In the genomic region with DNA sequence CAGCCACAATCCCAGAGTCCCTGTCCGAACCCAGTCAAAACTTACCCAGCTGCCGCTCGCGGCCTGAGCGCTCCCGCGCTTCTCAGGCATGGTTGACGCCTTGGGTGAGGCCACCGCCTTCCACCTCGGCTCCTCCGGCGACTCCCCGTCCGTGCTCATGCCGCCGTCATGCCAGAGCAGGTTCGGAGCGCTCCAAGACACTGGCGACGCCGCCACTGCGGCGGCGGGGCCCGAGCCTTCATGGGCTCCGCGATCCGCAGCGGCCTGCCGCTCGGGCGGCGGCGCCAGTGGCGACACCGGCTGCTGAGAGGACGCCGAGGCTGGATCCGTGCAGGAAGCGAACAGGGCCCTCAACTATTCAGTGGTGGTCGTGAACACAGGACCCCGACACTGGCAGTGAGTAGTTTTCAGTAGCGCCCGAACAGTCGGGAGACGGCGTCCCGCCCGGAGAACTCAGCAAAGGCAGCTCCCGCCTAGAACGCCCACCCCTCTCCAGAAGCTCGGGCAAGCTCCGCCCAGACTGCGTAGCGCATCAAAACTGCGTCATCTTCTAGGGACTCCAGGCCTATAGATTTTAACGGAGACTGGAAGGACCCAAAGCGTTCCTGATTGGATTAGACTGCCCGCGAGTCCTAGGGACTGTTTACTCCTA, we compare ENCODE assay signal across 8 mouse cellular contexts. TPM values are rescaled to one million over a fixed set of nuclear protein-coding genes. Genes with fewer than 3 reads are reported as not detected.
DNase-seq lines count a peak whose midpoint lies in the region; ATAC-seq and TF ChIP-seq lines count a peak whose summit lies in the region.

A gene (minus strand): TSS at position 517 of the 652 bp plus-strand sequence.

- peak; percentile 99 for ATAC-seq in Patski
- peak; percentile 99 for ATAC-seq in hindbrain, embryonic 13.5 days (ENCODE audit: low FRiP score)

- peak within 1 kb of the TSS; percentile 90 for H3K27ac ChIP-seq in hindbrain, embryonic 13.5 days

- CTCF ChIA-PET in Patski (lab: Charles Lee) = interaction anchor here (0.9 kb wide), 1 partner anchor 14 kb away, joined by 3 read pairs; no protein-coding TSS in a partner anchor

- peak within 1 kb of the TSS; percentile 61 for H3K4me3 ChIP-seq in hindbrain, embryonic 13.5 days

- no peaks in the 10 kb centered on the region for H3K9me3 ChIP-seq in hindbrain, embryonic 13.5 days

- H3K4me2 ChIP-seq in hindbrain, embryonic 13.5 days = peak within 1 kb of the TSS; percentile 81

- H3K4me1 ChIP-seq in hindbrain, embryonic 13.5 days (replicated peaks) = peaks cover 20% of the 10 kb centered on the region

- peaks cover 4% of the 10 kb centered on the region for H3K27me3 ChIP-seq in Patski
- H3K27me3 ChIP-seq in hindbrain, embryonic 13.5 days = no peaks in the 10 kb centered on the region

- no peak for TF ChIP-seq CTCF in Patski (IDR thresholded peaks at IDR 0.05)

- H3K9ac ChIP-seq in hindbrain, embryonic 13.5 days = peak within 1 kb of the TSS; percentile 87

- 0 out of 2 replicates have a peak, but pooled peaks cover 3% of the 10 kb centered on the region for H3K36me3 ChIP-seq in hindbrain, embryonic 13.5 days

- in situ Hi-C loops in Patski (cut with MboI; ENCODE audit: low pct_unique_long_range_greater_than_20kb) = loop anchor here (10.0 kb wide), 1 partner anchor 162 kb away; a partner anchor contains a TSS

- DNase-seq in Patski (ENCODE audit: low read depth, low spot score) = peak; percentile 63
- peak; percentile 90 to 93 for DNase-seq in cerebellum, postnatal 14 days
- peak; percentile 88 to 90 for DNase-seq in frontal cortex, postnatal 14 days (ENCODE audit: low spot score in 2 of 2)
- peak; percentile 80 to 86 for DNase-seq in layer of hippocampus, postnatal 25 days (ENCODE audit: extremely low spot score in 1 of 2, low spot score in 1 of 2)
- peak; percentile 93 for DNase-seq in lung, postnatal 25 days (ENCODE audit: low spot score)
- peak; percentile 93 for DNase-seq in retina, embryonic 14.5 days (ENCODE audit: low spot score)
- DNase-seq in thymus, postnatal 4 days = peak; percentile 89

- POLR2A ChIA-PET in Patski (lab: Charles Lee) = no interaction called here

- WGBS in hindbrain, embryonic 13.5 days = under 1% methylated on average over 60 of the region's 60 CpGs

RNA-seq across cellular contexts. Expression of the gene that starts here (rescaled TPM):
- polyA plus RNA-seq in Patski (2021) = 33.1 TPM
- polyA plus RNA-seq in hindbrain, embryonic 13.5 days (2015; fragmentation: Nextera tagmentation; extraction: Ambion mirVana) = 30.5 and 30.6 TPM in 2 replicates
- 10 to 100 TPM; 43.1 to 46.3 TPM for total RNA-seq in layer of hippocampus, postnatal 25 days (2021)

Comparison
In these comparisons a context has a peak if more than half of its experiments do, and no peak if none do; other contexts are left out.
1. Peak in every context shown above with its lines: DNase-seq, ATAC-seq, H3K4me3 ChIP-seq and H3K27ac ChIP-seq.